17 mouse cellular contexts compared by ENCODE assay signal in genomic region chr4:137984746-137985145, GRCm38 (mm10).
"Had no signal": no experiment of that assay in that cellular context is flagged by ENCODE, and none has a peak within 500 bp of the region (broad histone marks: within the 10 kb centered on the region; RNA-seq: fewer than 3 reads in every experiment).

No protein-coding gene starts in this region.

- ATAC-seq: forebrain, embryonic 16.5 days; inflammation-experienced regulatory T-cells, adult 6 months; intestine, embryonic 15.5 days; intestine, postnatal 0 days; liver, postnatal 0 days had no signal

- H3K9me3 ChIP-seq: heart, embryonic 12.5 days; hindbrain, embryonic 10.5 days; hindbrain, embryonic 12.5 days; intestine, embryonic 15.5 days; limb, embryonic 10.5 days; limb, embryonic 12.5 days; liver, embryonic 13.5 days; liver, embryonic 15.5 days had no signal

- H3K9ac ChIP-seq: heart, embryonic 12.5 days; hindbrain, embryonic 14.5 days; intestine, embryonic 15.5 days; limb, embryonic 12.5 days; liver, embryonic 13.5 days; liver, embryonic 15.5 days; liver, postnatal 0 days had no signal

- H3K27ac ChIP-seq: gastrocnemius, adult 2 months; hindbrain, embryonic 10.5 days; hindbrain, embryonic 12.5 days; hindbrain, embryonic 14.5 days; intestine, embryonic 15.5 days; layer of hippocampus, adult 2 months; left cerebral cortex, adult 2 months; limb, embryonic 10.5 days; limb, embryonic 12.5 days; liver, embryonic 13.5 days; liver, embryonic 15.5 days had no signal

- H3K4me2 ChIP-seq: heart, embryonic 12.5 days; hindbrain, embryonic 12.5 days; hindbrain, embryonic 14.5 days; intestine, embryonic 15.5 days; limb, embryonic 12.5 days; liver, embryonic 13.5 days; liver, embryonic 15.5 days had no signal

- DNase-seq: gastrocnemius, postnatal 25 days; liver, embryonic 13.5 days; liver, postnatal 0 days had no signal

- H3K36me3 ChIP-seq: heart, embryonic 12.5 days; hindbrain, embryonic 10.5 days; hindbrain, embryonic 12.5 days; intestine, embryonic 15.5 days; limb, embryonic 10.5 days; limb, embryonic 12.5 days; liver, embryonic 13.5 days; liver, embryonic 15.5 days had no signal

- H3K4me3 ChIP-seq: gastrocnemius, adult 2 months; heart, embryonic 12.5 days; hindbrain, embryonic 10.5 days; hindbrain, embryonic 12.5 days; intestine, embryonic 15.5 days; layer of hippocampus, adult 2 months; left cerebral cortex, adult 2 months; limb, embryonic 10.5 days; limb, embryonic 12.5 days; liver, embryonic 13.5 days; liver, embryonic 15.5 days had no signal

- H3K4me1 ChIP-seq: limb, embryonic 10.5 days; limb, embryonic 12.5 days; liver, embryonic 13.5 days; liver, embryonic 15.5 days had no signal

- H3K27me3 ChIP-seq: heart, embryonic 12.5 days; hindbrain, embryonic 12.5 days; intestine, embryonic 15.5 days; limb, embryonic 12.5 days had no signal
